Mouse (Mus musculus): Measurements from ENCODE around the gene Cort. TPM values are rescaled to one million over a fixed set of nuclear protein-coding genes. Genes with fewer than 3 reads are reported as not detected.
A peak's percentile ranks its signal among the peaks of the same experiment; 100 is the strongest.
"Not testable (repeated sequence)": the region's sequence is repeated elsewhere in the genome, so short reads cannot be mapped to it uniquely, and the experiment has no call there.

Cort gene
- 0.39 TPM in 1 of 2 replicates, not detected in the other for polyA plus RNA-seq (2015; fragmentation: Nextera tagmentation; extraction: Ambion mirVana)

DNA sequence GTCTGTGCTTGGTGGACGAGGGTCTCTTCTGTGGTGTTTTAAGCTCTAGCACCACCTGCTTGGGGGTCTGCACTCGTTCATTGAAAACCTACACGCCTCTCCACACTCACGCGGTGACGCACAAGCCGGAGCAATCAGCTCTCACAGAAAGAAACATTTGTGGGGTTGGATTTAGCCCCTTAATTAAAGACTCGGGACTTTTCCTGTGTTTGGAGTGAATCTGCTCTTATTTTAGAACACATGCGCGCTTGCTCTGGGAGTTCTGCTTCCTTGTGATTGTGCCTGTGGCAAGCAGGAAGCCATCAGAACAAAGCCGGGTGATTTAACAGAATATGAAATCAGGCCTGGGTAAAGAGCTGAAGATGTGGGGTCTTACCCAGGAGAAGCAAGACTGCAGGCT is at the start of gene Cort:
Gene Cort (minus strand): TSS at position 101 of the 400 bp plus-strand sequence.
- peaks cover 18% of the 10 kb centered on the region for H3K36me3 ChIP-seq
- no peak within 1 kb of the TSS for H3K9ac ChIP-seq
- ATAC-seq (ENCODE audit: borderline replicate concordance, extremely low read depth, low FRiP score, low TSS enrichment) = no peak
- no peak within 1 kb of the TSS for H3K27ac ChIP-seq
- no peak within 1 kb of the TSS for H3K4me3 ChIP-seq
- H3K27me3 ChIP-seq = no peaks in the 10 kb centered on the region
- WGBS = 78% methylated on average over 11 of the region's 11 CpGs
- 0 out of 2 replicates have a peak, but pooled peaks cover 2% of the 10 kb centered on the region for H3K4me1 ChIP-seq
- H3K9me3 ChIP-seq = no peaks in the 10 kb centered on the region
- H3K4me2 ChIP-seq = no peak within 1 kb of the TSS

DNA sequence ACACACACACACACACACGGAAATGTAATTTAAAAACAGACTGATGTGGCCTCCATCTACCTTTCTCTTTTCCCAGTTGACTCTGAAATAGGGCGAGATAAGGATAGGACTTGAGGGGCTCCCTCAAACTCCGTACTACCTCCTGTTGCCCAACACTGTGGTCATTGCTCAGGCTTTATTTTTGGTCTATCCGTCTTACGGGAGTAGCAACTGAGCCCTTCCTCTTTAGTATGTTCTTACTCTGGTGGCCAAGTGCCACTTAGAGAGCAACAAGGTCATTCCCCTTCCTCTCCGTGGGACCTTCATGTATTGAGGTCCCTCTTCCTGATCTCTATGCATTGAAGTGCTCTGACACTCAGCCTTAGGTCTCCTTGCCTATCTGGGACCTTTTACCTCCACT is 47.1 kb upstream of the Cort start:
- Histone ChIP-seq H3K9me3 (no peaks in the 10 kb centered on the region), H3K4me3 (no peak overlapping the region), H3K4me1 (peaks cover 16% of the 10 kb centered on the region), H3K4me2 (no peak overlapping the region), H3K9ac (no peak overlapping the region), H3K36me3 (no peaks in the 10 kb centered on the region), H3K27me3 (no peaks in the 10 kb centered on the region), H3K27ac (no peak overlapping the region)
- ATAC-seq (ENCODE audit: borderline replicate concordance, extremely low read depth, low FRiP score, low TSS enrichment) = no peak
- 76% methylated on average over 6 of the region's 6 CpGs for WGBS

DNA sequence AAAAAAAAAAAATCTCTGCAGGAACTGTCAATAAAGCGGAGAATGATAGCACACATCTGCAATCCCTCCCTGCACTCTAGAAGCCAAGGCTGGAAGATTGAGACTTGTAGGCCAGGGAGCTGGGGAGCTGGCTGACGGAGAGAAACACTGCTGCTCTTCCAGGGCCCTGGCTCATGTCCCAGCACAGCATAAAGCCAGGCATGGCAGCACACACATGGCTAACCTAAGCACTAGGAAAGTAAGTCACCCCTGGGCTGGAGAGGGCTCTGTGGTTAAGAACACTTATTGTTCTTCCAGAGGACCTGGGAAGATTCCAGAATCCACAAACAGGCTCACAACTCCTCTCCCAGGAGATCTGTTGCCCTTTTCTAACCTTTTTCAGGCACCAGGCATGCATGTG is 46.1 kb upstream of the Cort start:
- 34% methylated on average over 2 of the region's 2 CpGs for WGBS
- Histone ChIP-seq H3K36me3 (no peaks in the 10 kb centered on the region), H3K9me3 (no peaks in the 10 kb centered on the region), H3K4me3 (no peak overlapping the region), H3K4me2 (no peak overlapping the region), H3K27ac (peak overlapping the region; percentile 70), H3K9ac (no peak overlapping the region), H3K27me3 (no peaks in the 10 kb centered on the region), H3K4me1 (peaks cover 13% of the 10 kb centered on the region)
- ATAC-seq (ENCODE audit: borderline replicate concordance, extremely low read depth, low FRiP score, low TSS enrichment) = peak; percentile 55; the same call in 1 of the 2 replicates

DNA sequence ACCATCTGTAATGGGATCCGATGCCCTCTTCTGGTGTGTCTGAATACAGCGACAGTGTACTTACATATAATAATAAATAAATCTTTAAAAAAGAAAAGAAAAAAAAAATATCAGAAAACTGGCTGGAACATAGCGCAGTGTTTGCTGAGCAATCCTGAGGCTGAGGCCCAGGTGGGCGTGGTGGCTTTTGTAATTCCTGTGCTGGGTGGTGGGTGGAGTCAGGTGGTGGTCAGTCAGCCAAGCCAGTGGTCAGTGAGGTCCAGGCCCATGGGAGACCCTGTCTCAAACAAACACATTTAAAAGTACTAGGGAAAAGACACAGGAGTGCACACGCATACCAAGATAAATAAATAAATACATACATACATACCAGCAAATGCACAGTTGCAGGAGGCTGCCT is 45.5 kb upstream of the Cort start:
- Histone ChIP-seq H3K4me1 (peaks cover 13% of the 10 kb centered on the region), H3K9ac (no peak overlapping the region), H3K27me3 (no peaks in the 10 kb centered on the region), H3K9me3 (no peaks in the 10 kb centered on the region), H3K36me3 (no peaks in the 10 kb centered on the region), H3K4me3 (no peak overlapping the region), H3K27ac (peak overlapping the region; percentile 70), H3K4me2 (no peak overlapping the region)
- 80% methylated on average over 5 of the region's 5 CpGs for WGBS
- ATAC-seq (ENCODE audit: borderline replicate concordance, extremely low read depth, low FRiP score, low TSS enrichment) = no peak

DNA sequence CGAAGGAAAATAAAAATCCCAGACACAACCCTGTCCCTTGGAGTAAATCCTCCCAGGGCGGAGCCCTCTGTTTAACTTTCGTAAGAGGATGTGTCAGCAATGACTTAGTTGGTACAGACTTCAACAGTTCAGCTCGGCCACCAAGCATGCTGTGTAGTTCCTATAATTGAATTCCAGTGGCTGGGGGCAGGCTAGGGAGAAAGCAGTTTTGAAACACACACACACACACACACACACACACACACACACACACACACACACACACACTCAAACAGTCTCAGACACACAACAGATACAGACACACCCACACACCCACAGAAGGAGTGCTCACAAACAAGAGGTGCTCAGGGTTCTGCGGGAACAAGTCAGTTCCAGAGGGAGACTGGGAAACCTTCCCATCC is 45.0 kb upstream of the Cort start:
- Histone ChIP-seq H3K36me3 (no peaks in the 10 kb centered on the region), H3K4me3 (no peak overlapping the region), H3K4me1 (peaks cover 13% of the 10 kb centered on the region), H3K9ac (no peak overlapping the region), H3K4me2 (no peak overlapping the region), H3K27ac (peak overlapping the region; percentile 70; the same call in 1 of the 2 replicates), H3K27me3 (no peaks in the 10 kb centered on the region), H3K9me3 (no peaks in the 10 kb centered on the region)
- WGBS = 55% methylated on average over 5 of the region's 5 CpGs
- 0 out of 2 replicates have a peak, but pooled peaks have one; percentile 6 for ATAC-seq (ENCODE audit: borderline replicate concordance, extremely low read depth, low FRiP score, low TSS enrichment)

DNA sequence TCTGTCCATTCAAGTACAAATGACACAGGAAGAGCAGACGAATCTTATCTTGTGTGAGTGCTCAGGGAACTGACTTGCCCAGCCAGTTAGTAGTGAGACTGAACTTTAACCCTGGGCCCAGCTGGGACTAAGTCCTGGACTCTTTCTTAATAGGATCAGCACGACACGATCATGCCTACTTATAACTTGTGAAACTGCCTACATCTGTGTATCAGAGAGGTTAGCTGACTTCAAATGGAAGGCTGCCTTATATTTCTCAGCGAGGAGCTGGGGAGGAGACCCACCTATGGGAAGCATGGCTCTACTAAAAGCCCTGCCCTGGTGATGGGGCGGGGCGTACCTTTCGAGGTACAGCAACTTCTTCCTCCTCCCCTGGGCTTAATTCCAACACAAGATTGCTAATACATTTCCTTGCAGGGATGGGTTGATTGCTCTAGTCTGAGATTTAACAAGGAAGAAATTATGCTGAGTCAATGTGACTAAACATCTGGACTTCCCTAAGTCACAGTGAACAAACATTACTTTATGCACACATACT is 43.9 kb upstream of the Cort start:
- 47% methylated on average over 7 of the region's 7 CpGs for WGBS
- peaks cover 17% of the 10 kb centered on the region for H3K4me1 ChIP-seq
- no peaks in the 10 kb centered on the region for H3K27me3 ChIP-seq
- ATAC-seq (ENCODE audit: borderline replicate concordance, extremely low read depth, low FRiP score, low TSS enrichment) = no peak
- no peak overlapping the region for H3K4me3 ChIP-seq
- H3K36me3 ChIP-seq = no peaks in the 10 kb centered on the region
- no peak overlapping the region for H3K9ac ChIP-seq
- no peaks in the 10 kb centered on the region for H3K9me3 ChIP-seq
- H3K4me2 ChIP-seq = no peak overlapping the region
- peak overlapping the region; percentile 25; the same call in 1 of the 2 replicates for H3K27ac ChIP-seq

DNA sequence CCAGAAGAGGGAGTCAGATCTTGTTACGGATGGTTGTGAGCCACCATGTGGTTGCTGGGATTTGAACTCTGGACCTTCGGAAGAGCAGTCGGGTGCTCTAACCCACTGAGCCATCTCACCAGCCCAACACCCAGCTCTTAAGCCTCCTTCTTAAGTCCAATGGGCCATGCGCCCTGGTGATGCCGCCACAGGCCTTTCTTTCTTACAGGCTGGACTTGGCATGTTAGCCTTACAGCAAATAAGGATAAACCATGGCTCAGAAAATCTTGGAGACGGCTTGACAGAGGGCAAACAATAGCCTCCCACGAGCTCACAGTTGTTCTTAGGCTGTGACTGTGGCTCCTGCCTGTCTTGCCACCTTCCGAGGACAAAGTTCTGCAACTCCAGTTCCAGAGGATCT is 43.4 kb upstream of the Cort start:
- WGBS = 75% methylated on average over 7 of the region's 8 CpGs
- H3K4me2 ChIP-seq; H3K27me3 ChIP-seq; H3K4me3 ChIP-seq; H3K9me3 ChIP-seq; H3K9ac ChIP-seq; H3K36me3 ChIP-seq; ATAC-seq (ENCODE audit: borderline replicate concordance, extremely low read depth, low FRiP score, low TSS enrichment): not testable (repeated sequence)
- Histone ChIP-seq H3K27ac (peak overlapping the region; percentile 25; the same call in 1 of the 2 replicates), H3K4me1 (peaks cover 22% of the 10 kb centered on the region)

DNA sequence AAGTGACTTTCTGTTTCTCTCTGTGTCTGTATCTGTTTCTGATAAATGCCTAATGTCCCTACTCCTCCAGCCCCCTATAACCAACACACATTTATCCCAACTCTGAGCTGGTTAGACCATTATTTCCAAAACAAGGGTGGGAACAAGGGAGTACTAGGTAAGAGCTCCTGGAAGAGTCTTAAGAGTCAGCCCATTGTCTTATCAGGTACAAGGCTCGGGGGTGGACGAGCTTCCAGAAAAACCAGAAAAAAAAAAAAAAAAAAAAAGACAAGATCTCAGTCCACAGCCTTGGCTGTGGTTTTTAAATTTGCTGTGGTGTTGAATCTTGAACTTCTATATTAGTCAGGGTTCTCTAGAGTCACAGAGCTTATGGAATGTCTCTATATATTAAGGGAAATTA is 41.5 kb upstream of the Cort start:
- Histone ChIP-seq H3K4me3 (no peak overlapping the region), H3K9me3 (no peaks in the 10 kb centered on the region)

DNA sequence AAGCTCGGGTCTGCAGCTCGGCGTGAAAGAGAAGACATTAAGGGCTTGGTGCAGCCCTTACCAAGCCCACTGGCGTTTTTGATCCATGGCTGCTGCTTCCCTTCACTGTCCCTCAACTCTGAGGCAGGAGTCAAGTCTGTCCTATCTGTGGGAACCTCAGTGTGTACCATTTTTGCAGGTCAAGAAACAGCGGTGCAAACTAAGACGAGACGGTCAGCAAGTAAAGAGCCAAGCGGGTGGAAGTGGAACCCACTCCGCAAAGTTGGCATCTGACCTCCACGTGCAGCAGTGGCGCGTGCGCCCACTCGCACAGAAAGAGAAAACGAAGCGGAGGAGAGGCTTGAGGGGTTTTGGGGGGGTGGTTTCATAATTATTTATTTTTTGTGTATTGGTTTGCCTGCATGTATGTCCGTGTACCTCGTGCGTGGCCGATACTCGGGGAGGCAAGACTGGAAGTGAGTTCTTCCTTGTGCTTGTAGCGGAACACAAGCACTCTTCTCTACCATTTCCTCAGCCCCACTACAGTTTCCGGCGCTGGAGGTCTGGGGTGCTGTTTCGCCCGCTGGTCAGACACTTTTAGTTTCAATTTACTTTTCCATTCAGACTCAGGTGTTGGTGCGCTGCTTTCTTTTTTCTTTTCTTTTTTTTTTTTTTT is 40.5 kb upstream of the Cort start:
- peaks cover 15% of the 10 kb centered on the region for H3K4me1 ChIP-seq
- no peaks in the 10 kb centered on the region for H3K9me3 ChIP-seq
- WGBS = 1% methylated on average over 27 of the region's 27 CpGs
- H3K27me3 ChIP-seq = no peaks in the 10 kb centered on the region
- H3K36me3 ChIP-seq = peaks cover 18% of the 10 kb centered on the region
- peak overlapping the region; percentile 70 for H3K27ac ChIP-seq
- peak; percentile 52 for ATAC-seq (ENCODE audit: borderline replicate concordance, extremely low read depth, low FRiP score, low TSS enrichment)
- peak overlapping the region; percentile 91 for H3K4me2 ChIP-seq
- peak overlapping the region; percentile 50 for H3K9ac ChIP-seq
- H3K4me3 ChIP-seq = peak overlapping the region; percentile 72

More for the DNA sequence above, 41.5 kb upstream of the Cort start:
- no peak overlapping the region for H3K9ac ChIP-seq
- no peaks in the 10 kb centered on the region for H3K27me3 ChIP-seq
- H3K36me3 ChIP-seq = peaks cover 11% of the 10 kb centered on the region
- H3K4me1 ChIP-seq = peaks cover 22% of the 10 kb centered on the region
- 36% methylated on average over 2 of the region's 2 CpGs for WGBS
- H3K27ac ChIP-seq = no peak overlapping the region
- H3K4me2 ChIP-seq = peak overlapping the region; percentile 91; the same call in 1 of the 2 replicates
- no peak for ATAC-seq (ENCODE audit: borderline replicate concordance, extremely low read depth, low FRiP score, low TSS enrichment)

DNA sequence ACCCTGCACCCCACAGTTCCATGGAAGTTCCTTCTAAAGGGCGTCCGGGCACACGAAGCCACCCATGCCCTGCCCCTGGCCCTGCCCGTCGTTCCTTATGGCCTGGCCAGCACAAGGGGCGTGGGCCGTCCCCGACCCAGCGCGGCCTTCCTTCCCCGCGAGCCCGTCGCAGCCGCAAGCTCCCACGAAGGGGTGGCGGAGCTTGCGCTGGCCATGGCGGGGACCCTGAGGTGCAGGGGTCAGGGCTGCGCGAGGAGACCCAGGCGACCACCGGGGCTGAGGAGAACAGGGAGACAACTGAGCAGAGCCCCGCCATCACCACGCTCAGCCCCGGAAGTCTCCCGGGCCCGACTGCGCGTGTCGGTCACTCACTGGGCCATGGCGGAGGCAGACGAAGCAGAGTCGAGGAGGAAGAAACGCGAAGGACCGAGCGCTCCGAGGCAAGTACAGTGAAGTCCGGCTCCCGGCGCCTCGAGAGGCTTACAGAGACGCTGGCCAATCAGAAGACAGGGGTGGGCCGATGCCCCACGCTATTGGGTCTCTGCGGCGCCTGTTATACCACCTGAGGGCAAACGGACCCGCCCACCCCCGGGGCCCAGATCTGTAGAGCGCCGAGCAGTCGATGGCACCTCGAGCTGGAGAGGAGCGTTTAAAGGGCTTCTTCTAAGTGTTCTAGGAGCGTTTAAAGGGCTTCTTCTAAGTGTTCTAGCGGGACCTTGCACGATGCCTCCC is 39.8 kb upstream of the Cort start, which contains the start of gene Pgd:
Gene Pgd (minus strand): TSS at position 557 of the 732 bp plus-strand sequence.
- Histone ChIP-seq H3K4me2 (peak within 1 kb of the TSS; percentile 91), H3K36me3 (peaks cover 23% of the 10 kb centered on the region), H3K9me3 (no peaks in the 10 kb centered on the region), H3K27ac (peak within 1 kb of the TSS; percentile 70), H3K27me3 (no peaks in the 10 kb centered on the region), H3K4me3 (peak within 1 kb of the TSS; percentile 72), H3K4me1 (peaks cover 9% of the 10 kb centered on the region), H3K9ac (peak within 1 kb of the TSS; percentile 82)
- WGBS = under 1% methylated on average over 59 of the region's 59 CpGs
- ATAC-seq (ENCODE audit: borderline replicate concordance, extremely low read depth, low FRiP score, low TSS enrichment) = peak; percentile 99

DNA sequence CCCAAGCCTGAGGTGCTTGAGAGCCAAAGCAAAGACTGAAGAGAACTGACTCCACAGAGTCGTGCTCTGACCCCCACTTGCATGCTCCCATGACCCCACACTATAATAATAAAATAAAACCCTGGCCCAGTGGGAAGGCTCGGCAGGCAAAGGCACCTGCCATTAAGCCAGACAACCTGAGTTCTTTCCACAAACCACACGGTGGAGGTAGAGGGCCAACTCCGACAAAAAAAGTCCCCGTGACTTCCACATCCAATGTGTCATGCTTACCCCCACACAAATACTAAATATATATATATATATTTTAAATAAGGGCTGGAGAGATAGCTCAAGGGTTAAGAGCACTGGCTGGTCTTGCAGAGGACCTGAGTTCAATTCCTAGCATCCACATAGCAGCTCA is 37.6 kb upstream of the Cort start:
- 52% methylated on average over 5 of the region's 5 CpGs for WGBS
- no peak for ATAC-seq (ENCODE audit: borderline replicate concordance, extremely low read depth, low FRiP score, low TSS enrichment)
- Histone ChIP-seq H3K9ac (no peak overlapping the region), H3K36me3 (peaks cover 45% of the 10 kb centered on the region), H3K4me3 (no peak overlapping the region), H3K9me3 (no peaks in the 10 kb centered on the region), H3K4me1 (peaks cover 9% of the 10 kb centered on the region; the same call in 1 of the 2 replicates), H3K27ac (no peak overlapping the region), H3K27me3 (no peaks in the 10 kb centered on the region), H3K4me2 (no peak overlapping the region)

DNA sequence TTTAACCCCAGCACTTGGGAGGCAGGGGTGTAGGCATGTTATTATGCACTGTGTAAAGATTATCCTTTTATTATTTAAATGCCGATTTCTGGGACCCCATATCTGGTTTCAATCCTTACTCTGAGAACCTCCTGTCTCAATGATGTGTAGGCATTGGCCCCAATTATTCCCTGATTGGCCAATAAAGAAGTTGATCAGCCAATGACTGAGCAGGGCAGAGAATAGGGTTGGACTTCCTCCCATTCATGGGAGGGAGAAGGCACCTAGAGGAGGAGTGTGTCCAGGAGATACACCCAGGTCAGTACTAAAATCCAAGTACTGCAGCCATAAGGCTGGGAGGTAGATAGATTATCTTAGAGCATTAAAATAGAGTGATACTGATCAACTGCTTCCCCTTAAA is 36.6 kb upstream of the Cort start:
- no peak overlapping the region for H3K4me2 ChIP-seq
- H3K4me3 ChIP-seq = no peak overlapping the region
- H3K27me3 ChIP-seq = no peaks in the 10 kb centered on the region
- ATAC-seq (ENCODE audit: borderline replicate concordance, extremely low read depth, low FRiP score, low TSS enrichment) = no peak
- WGBS = 72% methylated on average over 1 of the region's 1 CpGs
- H3K27ac ChIP-seq = no peak overlapping the region
- H3K9ac ChIP-seq = no peak overlapping the region
- H3K4me1 ChIP-seq = peaks cover 9% of the 10 kb centered on the region; the same call in 1 of the 2 replicates
- peaks cover 49% of the 10 kb centered on the region for H3K36me3 ChIP-seq
- no peaks in the 10 kb centered on the region for H3K9me3 ChIP-seq

All from lung, embryonic 15.5 days (tissue).